Mouse (Mus musculus) cortical plate, adult 2 months (tissue): Measurements from ENCODE around the gene Mrgprg.
A peak's percentile ranks its signal among the peaks of the same experiment; 100 is the strongest.

Experiments
- CTCF ChIP-seq: fragments of 200-500 bp; IDR thresholded peaks from 2 replicates; pipeline ENCODE4 v1.5.1; 2011; ENCODE audit warnings: mild to moderate bottlenecking, control low read depth, low read length; ENCODE audit not compliant: insufficient read depth; ENCODE audit errors: extremely low read depth
- POLR2A ChIP-seq: fragments of 200-500 bp; IDR thresholded peaks from 2 replicates; pipeline ENCODE4 v1.6.1; 2011; ENCODE audit warnings: mild to moderate bottlenecking, low read length, control low read depth; ENCODE audit not compliant: insufficient read depth; ENCODE audit errors: extremely low read depth

DNA sequence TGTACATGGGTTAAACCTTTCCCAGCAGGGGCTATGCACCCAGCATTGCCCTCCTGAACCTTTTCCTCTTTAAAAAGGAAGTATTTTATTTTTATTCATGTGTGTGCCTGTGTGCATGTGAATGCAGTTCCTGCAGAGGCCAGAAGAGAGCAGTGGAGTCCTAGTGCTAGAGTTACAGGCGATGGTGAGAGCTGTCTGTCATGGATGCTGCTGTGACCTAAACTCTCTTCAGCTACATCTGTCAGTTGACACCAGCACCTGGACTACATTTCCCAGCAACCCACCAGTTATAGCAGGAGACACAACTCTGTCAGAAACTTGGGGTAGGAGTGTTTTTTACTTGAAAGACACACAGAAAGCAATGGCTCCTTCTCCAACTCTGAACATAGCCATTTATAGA, 42.1 kb upstream of the Mrgprg start:
- TF ChIP-seq CTCF (0 out of 2 replicates have a peak, but pooled peaks have one; percentile 22), POLR2A (no peak)
